Mouse (Mus musculus) lung, postnatal 0 days (tissue): ENCODE results near the gene Mfsd14a. TPM values are rescaled to one million over a fixed set of nuclear protein-coding genes. Genes with fewer than 3 reads are reported as not detected.

Experiments
- ATAC-seq: fragments of 200-750 bp; cut with Nextera tagmentation; 2 replicates; pipeline ENCODE4 v1.8.0; 2017; ENCODE audit warnings: moderate library complexity
- DNase-seq: peaks from one replicate; pipeline ENCODE4 v3.0.0-alpha.2; 2016; ENCODE audit warnings: low spot score
- H3K27ac ChIP-seq: fragments of 300-500 bp; sonication (generic); 2 replicates; pipeline ENCODE4 v1.5.1; 2014; ENCODE audit warnings: antibody characterized with exemption, mild to moderate bottlenecking, low read length, mixed read lengths
- H3K27me3 ChIP-seq: fragments of 300-500 bp; sonication (generic); replicated peaks from 2 replicates; pipeline ENCODE4 v1.6.1; 2014; ENCODE audit warnings: low read length, mixed read lengths; ENCODE audit not compliant: insufficient read depth
- H3K36me3 ChIP-seq: fragments of 300-500 bp; sonication (generic); 2 replicates; pipeline ENCODE4 v1.6.1; 2014; ENCODE audit warnings: low read length, mixed read lengths; ENCODE audit not compliant: insufficient read depth
- H3K4me1 ChIP-seq: fragments of 300-500 bp; sonication (generic); 2 replicates; pipeline ENCODE4 v1.6.1; 2014; ENCODE audit warnings: antibody characterized with exemption, low read depth, low read length, mixed read lengths; ENCODE audit not compliant: insufficient read depth
- H3K4me2 ChIP-seq: fragments of 300-500 bp; sonication (generic); replicated peaks from 2 replicates; pipeline ENCODE4 v1.6.1; 2014; ENCODE audit warnings: low read depth, mild to moderate bottlenecking, low read length, moderate library complexity, mixed read lengths
- H3K4me3 ChIP-seq: fragments of 300-500 bp; sonication (generic); 2 replicates; pipeline ENCODE4 v1.5.1; 2014; ENCODE audit warnings: low read depth, low read length
- H3K9ac ChIP-seq: fragments of 300-500 bp; sonication (generic); replicated peaks from 2 replicates; pipeline ENCODE4 v1.6.1; 2014; ENCODE audit warnings: low read depth, mild to moderate bottlenecking
- H3K9me3 ChIP-seq: fragments of 300-500 bp; sonication (generic); 2 replicates; pipeline ENCODE4 v1.6.1; 2016; ENCODE audit warnings: low read length, mixed read lengths
- CTCF ChIP-seq: IDR thresholded peaks from 2 replicates; pipeline ENCODE4 v1.5.1; 2016; ENCODE audit warnings: antibody characterized with exemption, mild to moderate bottlenecking
- EP300 ChIP-seq: IDR thresholded peaks from 2 replicates; pipeline ENCODE4 v1.6.1; 2016; ENCODE audit warnings: antibody characterized with exemption, mild to moderate bottlenecking, control low read depth
- WGBS: fragments of 180-500 bp; shearing (Covaris S2); extraction: QIAGEN DNeasy Blood & Tissue Kit; methylation state at CpG from one replicate; pipeline ENCODE4 v1.1.7; 2014; 5-methylcytosine and 5-hydroxymethylcytosine counted together
- polyA plus RNA-seq: library from polyadenylated mRNA; unstranded; fragments of >200 nt; fragmentation: Nextera tagmentation; extraction: Ambion mirVana; gene quantifications from 2 replicates; pipeline ENCODE4 v1.2.1, GENCODE M21; 2015

Gene Mfsd14a
- polyA plus RNA-seq = 70.4 and 73.4 TPM in 2 replicates

- H3K9ac ChIP-seq = peak within 1 kb of the TSS; percentile 82
- H3K4me2 ChIP-seq = peak within 1 kb of the TSS; percentile 68
- TF ChIP-seq CTCF = 0 out of 2 replicates have a peak, but pooled peaks have one; percentile 8
- TF ChIP-seq EP300 = no peak
- ATAC-seq (peak; percentile 99), DNase-seq (peak; percentile 97)
- peak within 1 kb of the TSS; percentile 88 for H3K4me3 ChIP-seq
- no peaks in the 10 kb centered on the region for H3K27me3 ChIP-seq
- H3K4me1 ChIP-seq = peaks cover 4% of the 10 kb centered on the region; the same call in 1 of the 2 replicates
- no peaks in the 10 kb centered on the region for H3K9me3 ChIP-seq
- H3K27ac ChIP-seq = peak within 1 kb of the TSS; percentile 95
- 2% methylated on average over 32 of the region's 39 CpGs for WGBS
- no peaks in the 10 kb centered on the region for H3K36me3 ChIP-seq
Measured at GRCm38 (mm10) chr3:116662463-116662863, at the start of gene Mfsd14a. TSS of gene Mfsd14a (minus strand) at chr3:116662677.

GRCm38 (mm10) chr3:116711624-116712435 is 49.4 kb upstream of the Mfsd14a start:
- Histone ChIP-seq H3K9ac (peak overlapping the region; percentile 93), H3K4me1 (peaks cover 5% of the 10 kb centered on the region; the same call in 1 of the 2 replicates), H3K36me3 (no peaks in the 10 kb centered on the region), H3K9me3 (no peaks in the 10 kb centered on the region), H3K27ac (peak overlapping the region; percentile 88), H3K4me2 (peak overlapping the region; percentile 87), H3K27me3 (no peaks in the 10 kb centered on the region), H3K4me3 (peak overlapping the region; percentile 92)
- no peak for TF ChIP-seq CTCF
- TF ChIP-seq EP300 = no peak
- ATAC-seq (peak; percentile 96), DNase-seq (peak; percentile 83)
- under 1% methylated on average over 67 of the region's 85 CpGs for WGBS

GRCm38 (mm10) chr3:116710941-116711340 is 48.5 kb upstream of the Mfsd14a start:
- TF ChIP-seq EP300 (no peak), CTCF (no peak)
- no peak for DNase-seq
- no peaks in the 10 kb centered on the region for H3K9me3 ChIP-seq
- no peak for ATAC-seq
- 38% methylated on average over 9 of the region's 9 CpGs for WGBS
- H3K27ac ChIP-seq = no peak overlapping the region
- no peaks in the 10 kb centered on the region; the same call in 1 of the 2 replicates for H3K36me3 ChIP-seq
- peak overlapping the region; percentile 92; the same call in 1 of the 2 replicates for H3K4me3 ChIP-seq
- no peaks in the 10 kb centered on the region for H3K27me3 ChIP-seq
- H3K4me2 ChIP-seq = peak overlapping the region; percentile 87
- H3K4me1 ChIP-seq = peaks cover 5% of the 10 kb centered on the region; the same call in 1 of the 2 replicates
- peak overlapping the region; percentile 93; the same call in 1 of the 2 replicates for H3K9ac ChIP-seq

GRCm38 (mm10) chr3:116705637-116706204 is 43.2 kb upstream of the Mfsd14a start:
- DNase-seq (no peak), ATAC-seq (no peak)
- 89% methylated on average over 1 of the region's 1 CpGs for WGBS
- H3K27me3 ChIP-seq = no peaks in the 10 kb centered on the region
- TF ChIP-seq CTCF (no peak), EP300 (no peak)
- no peak overlapping the region for H3K4me3 ChIP-seq
- no peaks in the 10 kb centered on the region; the same call in 1 of the 2 replicates for H3K4me1 ChIP-seq
- no peak overlapping the region for H3K4me2 ChIP-seq
- H3K9me3 ChIP-seq = no peaks in the 10 kb centered on the region
- H3K9ac ChIP-seq = no peak overlapping the region
- no peaks in the 10 kb centered on the region; the same call in none of the 2 replicates for H3K36me3 ChIP-seq
- H3K27ac ChIP-seq = no peak overlapping the region

GRCm38 (mm10) chr3:116703835-116704234 is 41.4 kb upstream of the Mfsd14a start:
- TF ChIP-seq EP300 (no peak), CTCF (no peak)
- H3K27ac ChIP-seq = no peak overlapping the region
- DNase-seq (no peak), ATAC-seq (no peak)
- no peak overlapping the region for H3K9ac ChIP-seq
- no peaks in the 10 kb centered on the region; the same call in none of the 2 replicates for H3K36me3 ChIP-seq
- H3K27me3 ChIP-seq = no peaks in the 10 kb centered on the region
- no peak overlapping the region for H3K4me2 ChIP-seq
- 92% methylated on average over 5 of the region's 5 CpGs for WGBS
- no peaks in the 10 kb centered on the region for H3K4me1 ChIP-seq
- H3K4me3 ChIP-seq = no peak overlapping the region
- H3K9me3 ChIP-seq = no peaks in the 10 kb centered on the region

GRCm38 (mm10) chr3:116702647-116703272 is 40.3 kb upstream of the Mfsd14a start:
- 81% methylated on average over 1 of the region's 1 CpGs for whole genome bisulfite sequencing
- Histone ChIP-seq H3K27me3 (no peaks in the 10 kb centered on the region), H3K9me3 (no peaks in the 10 kb centered on the region), H3K4me1 (no peaks in the 10 kb centered on the region), H3K4me3 (no peak overlapping the region), H3K9ac (no peak overlapping the region), H3K27ac (no peak overlapping the region), H3K4me2 (no peak overlapping the region), H3K36me3 (no peaks in the 10 kb centered on the region; the same call in none of the 2 replicates)
- ATAC-seq (no peak), DNase-seq (no peak)
- TF ChIP-seq EP300 (no peak), CTCF (no peak)
